Mouse (Mus musculus): ENCODE measurements around the gene D1Pas1. TPM values are rescaled to one million over a fixed set of nuclear protein-coding genes. Genes with fewer than 3 reads are reported as not detected.

Gene D1Pas1
- total and polyA plus RNA-seq, 2 experiments from 2014 or later, result 0.06 TPM; not detected in 1

GRCm38 (mm10) chr1:186926950-186927316 lies 40.3 kb upstream of the D1Pas1 start:
- TF ChIP-seq CTCF (IDR thresholded peaks at IDR 0.05), result no peak
- ATAC-seq (ENCODE audit: low FRiP score), result no peak
- WGBS, result 46% methylated on average over 6 of the region's 6 CpGs

DNA sequence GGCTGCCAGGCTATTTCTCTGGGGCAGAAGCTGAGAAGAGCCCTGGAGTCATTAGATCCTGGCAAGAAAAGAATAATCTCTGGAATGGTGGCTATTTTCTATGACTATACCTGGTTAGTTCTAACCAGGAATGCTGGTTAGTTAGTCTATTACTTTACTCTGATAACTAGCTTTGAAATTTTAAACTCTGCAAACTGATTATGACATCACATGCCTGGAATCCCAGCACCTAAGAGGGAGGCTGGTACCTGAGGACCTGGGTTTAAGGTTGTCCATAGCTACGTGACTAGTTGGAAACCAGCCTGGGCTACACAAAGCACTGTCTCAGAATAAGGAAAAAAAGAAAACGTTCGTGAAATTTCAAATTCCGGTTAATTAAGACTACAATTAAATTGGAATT lies 39.7 kb upstream of the D1Pas1 start:
- H3K9me3 ChIP-seq (ENCODE audit: low read length), result no peaks in the 10 kb centered on the region
- no peak overlapping the region for H3K27ac ChIP-seq (ENCODE audit: low read depth, low read length)
- no peak for TF ChIP-seq CTCF (IDR thresholded peaks at IDR 0.05)
- H3K9ac ChIP-seq (replicated peaks; ENCODE audit: low read length, poor library complexity, severe bottlenecking), result no peak overlapping the region
- no peak overlapping the region for H3K4me2 ChIP-seq (ENCODE audit: low read depth, low read length, poor library complexity, severe bottlenecking)
- WGBS, result 79% methylated on average over 4 of the region's 4 CpGs
- H3K27me3 ChIP-seq (ENCODE audit: insufficient read depth, low read length), result no peaks in the 10 kb centered on the region
- ATAC-seq (ENCODE audit: low FRiP score), result no peak
- DNase-seq (ENCODE audit: low spot score), result no peak
- no peak overlapping the region for H3K4me3 ChIP-seq (ENCODE audit: low read depth, low read length)
- no peaks in the 10 kb centered on the region for H3K36me3 ChIP-seq (ENCODE audit: insufficient read depth, low read length)
- H3K4me1 ChIP-seq (ENCODE audit: insufficient read depth, low read length), result peaks cover 2% of the 10 kb centered on the region; the same call in 1 of the 2 replicates

More at GRCm38 (mm10) chr1:186926950-186927316, 40.3 kb upstream of the D1Pas1 start:
- Histone ChIP-seq H3K4me3 (ENCODE audit: low read depth, low read length) (no peak overlapping the region), H3K4me2 (ENCODE audit: low read depth, low read length, poor library complexity, severe bottlenecking) (no peak overlapping the region), H3K27me3 (ENCODE audit: insufficient read depth, low read length) (no peaks in the 10 kb centered on the region), H3K27ac (ENCODE audit: low read depth, low read length) (no peak overlapping the region), H3K9ac (replicated peaks; ENCODE audit: low read length, poor library complexity, severe bottlenecking) (no peak overlapping the region), H3K4me1 (ENCODE audit: insufficient read depth, low read length) (peaks cover 2% of the 10 kb centered on the region; the same call in 1 of the 2 replicates), H3K9me3 (ENCODE audit: low read length) (no peaks in the 10 kb centered on the region), H3K36me3 (ENCODE audit: insufficient read depth, low read length) (no peaks in the 10 kb centered on the region)
- no peak for DNase-seq (ENCODE audit: low spot score)

- Histone ChIP-seq H3K36me3 (ENCODE audit: insufficient read depth, low read length) (no peaks in the 10 kb centered on the region), H3K4me2 (ENCODE audit: low read depth, low read length, poor library complexity, severe bottlenecking) (no peak overlapping the region), H3K4me3 (ENCODE audit: low read depth, low read length) (no peak overlapping the region), H3K4me1 (ENCODE audit: insufficient read depth, low read length) (peaks cover 2% of the 10 kb centered on the region; the same call in 1 of the 2 replicates), H3K27me3 (ENCODE audit: insufficient read depth, low read length) (no peaks in the 10 kb centered on the region), H3K9me3 (ENCODE audit: low read length) (no peaks in the 10 kb centered on the region), H3K9ac (replicated peaks; ENCODE audit: low read length, poor library complexity, severe bottlenecking) (no peak overlapping the region), H3K27ac (ENCODE audit: low read depth, low read length) (no peak overlapping the region)
- ATAC-seq (ENCODE audit: low FRiP score) (no peak), DNase-seq (ENCODE audit: low spot score) (peak; percentile 13)
- TF ChIP-seq CTCF (IDR thresholded peaks at IDR 0.05), result no peak
- WGBS, result 83% methylated on average over 13 of the region's 13 CpGs
Observed at GRCm38 (mm10) chr1:186930160-186930887, 36.9 kb upstream of the D1Pas1 start.

- Histone ChIP-seq H3K4me1 (ENCODE audit: insufficient read depth, low read length) (peaks cover 2% of the 10 kb centered on the region; the same call in 1 of the 2 replicates), H3K4me3 (ENCODE audit: low read depth, low read length) (no peak overlapping the region), H3K4me2 (ENCODE audit: low read depth, low read length, poor library complexity, severe bottlenecking) (no peak overlapping the region), H3K27me3 (ENCODE audit: insufficient read depth, low read length) (no peaks in the 10 kb centered on the region), H3K9me3 (ENCODE audit: low read length) (no peaks in the 10 kb centered on the region), H3K36me3 (ENCODE audit: insufficient read depth, low read length) (no peaks in the 10 kb centered on the region), H3K9ac (replicated peaks; ENCODE audit: low read length, poor library complexity, severe bottlenecking) (no peak overlapping the region), H3K27ac (ENCODE audit: low read depth, low read length) (no peak overlapping the region)
- WGBS, result 87% methylated on average over 6 of the region's 6 CpGs
- no peak for DNase-seq (ENCODE audit: low spot score)
- TF ChIP-seq CTCF (IDR thresholded peaks at IDR 0.05), result no peak
- no peak for ATAC-seq (ENCODE audit: low FRiP score)
Observed at GRCm38 (mm10) chr1:186930888-186931233, 36.4 kb upstream of the D1Pas1 start.

DNA sequence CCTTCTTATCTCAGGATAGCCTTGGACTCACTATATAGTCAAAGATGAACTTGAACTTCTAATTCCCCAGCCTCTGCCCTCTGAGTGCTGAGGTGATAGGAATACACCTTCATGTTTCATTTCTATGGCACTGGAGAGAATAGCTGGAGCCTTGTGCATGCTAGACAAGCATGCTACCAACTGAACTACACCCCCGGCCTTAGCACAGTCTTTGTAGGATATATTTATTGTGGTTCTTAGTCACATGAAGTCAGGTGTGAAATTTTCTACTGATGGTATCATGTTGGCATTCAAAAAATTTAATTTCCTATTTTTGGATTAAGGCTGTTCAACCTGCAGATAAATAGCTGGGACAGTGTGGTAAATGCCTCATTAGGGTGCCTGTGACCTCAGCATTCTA lies 33.0 kb upstream of the D1Pas1 start:
- 94% methylated on average over 1 of the region's 1 CpGs for WGBS
- Histone ChIP-seq H3K4me2 (ENCODE audit: low read depth, low read length, poor library complexity, severe bottlenecking) (no peak overlapping the region), H3K9me3 (ENCODE audit: low read length) (no peaks in the 10 kb centered on the region), H3K4me1 (ENCODE audit: insufficient read depth, low read length) (no peaks in the 10 kb centered on the region), H3K27me3 (ENCODE audit: insufficient read depth, low read length) (no peaks in the 10 kb centered on the region), H3K9ac (replicated peaks; ENCODE audit: low read length, poor library complexity, severe bottlenecking) (no peak overlapping the region), H3K4me3 (ENCODE audit: low read depth, low read length) (no peak overlapping the region), H3K27ac (ENCODE audit: low read depth, low read length) (no peak overlapping the region), H3K36me3 (ENCODE audit: insufficient read depth, low read length) (no peaks in the 10 kb centered on the region)
- ATAC-seq (ENCODE audit: low FRiP score) (no peak), DNase-seq (ENCODE audit: low spot score) (no peak)
- no peak for TF ChIP-seq CTCF (IDR thresholded peaks at IDR 0.05)

GRCm38 (mm10) chr1:186952381-186952780 lies 14.8 kb upstream of the D1Pas1 start:
- ATAC-seq (ENCODE audit: low FRiP score) (no peak), DNase-seq (ENCODE audit: low spot score) (no peak)
- Histone ChIP-seq H3K9ac (replicated peaks; ENCODE audit: low read length, poor library complexity, severe bottlenecking) (no peak overlapping the region), H3K4me3 (ENCODE audit: low read depth, low read length) (no peak overlapping the region), H3K27ac (ENCODE audit: low read depth, low read length) (no peak overlapping the region), H3K9me3 (ENCODE audit: low read length) (no peaks in the 10 kb centered on the region), H3K27me3 (ENCODE audit: insufficient read depth, low read length) (no peaks in the 10 kb centered on the region), H3K36me3 (ENCODE audit: insufficient read depth, low read length) (no peaks in the 10 kb centered on the region), H3K4me2 (ENCODE audit: low read depth, low read length, poor library complexity, severe bottlenecking) (no peak overlapping the region), H3K4me1 (ENCODE audit: insufficient read depth, low read length) (no peaks in the 10 kb centered on the region)
- TF ChIP-seq CTCF (IDR thresholded peaks at IDR 0.05), result no peak
- WGBS, result 97% methylated on average over 4 of the region's 4 CpGs

Data from midbrain, postnatal 0 days (tissue).